Mouse (Mus musculus): Measurements from ENCODE around the gene Dnal1.

GRCm38 (mm10) chr12:84172862-84173261 lies 58.7 kb downstream of the Dnal1 start:
- TF ChIP-seq E2F4 (IDR thresholded peaks at IDR 0.05; ENCODE audit: borderline replicate concordance, low read depth, low read length) (no peak), MAFK (IDR thresholded peaks at IDR 0.05; ENCODE audit: borderline replicate concordance, low read depth, low read length) (no peak), POLR2A (IDR thresholded peaks at IDR 0.05; ENCODE audit: control insufficient read depth in 1 of 2, insufficient read depth in 1 of 2, low read depth in 1 of 2, low read length in 2 of 2, poor library complexity in 1 of 2) (no peak), CTCF (IDR thresholded peaks at IDR 0.05 in 2 of 3, conservative IDR thresholded peaks at IDR 0.05 in 1 of 3; ENCODE audit: control insufficient read depth in 1 of 3, insufficient read depth in 1 of 3, low read depth in 2 of 3, low read length in 3 of 3, poor library complexity in 1 of 3, severe bottlenecking in 1 of 3) (no peak), EP300 (IDR thresholded peaks at IDR 0.05; ENCODE audit: low read depth in 1 of 2, low read length in 2 of 2) (no peak)
